Mouse (Mus musculus) cerebellum, adult 2 months (tissue): ENCODE data around the gene Eif2a. TPM values are rescaled to one million over a fixed set of nuclear protein-coding genes. Genes with fewer than 3 reads are reported as not detected.

ENCODE experiments used
- DNase-seq, 2 experiments: peaks; one replicate each; pipeline ENCODE4 v3.0.0; 2021
- H3K27ac ChIP-seq: fragments of 200-500 bp; 2 replicates; pipeline ENCODE4 v1.5.1; 2012; ENCODE audit warnings: low read length, control low read depth, inconsistent platforms; ENCODE audit not compliant: insufficient read depth
- H3K27me3 ChIP-seq: fragments of 200-500 bp; 2 replicates; pipeline ENCODE4 v1.6.1; 2012; ENCODE audit warnings: inconsistent platforms, mild to moderate bottlenecking, low read length, moderate library complexity; ENCODE audit not compliant: control insufficient read depth, insufficient read depth
- H3K4me1 ChIP-seq: fragments of 200-500 bp; 2 replicates; pipeline ENCODE4 v1.6.1; 2011; ENCODE audit warnings: low read length; ENCODE audit not compliant: control insufficient read depth, insufficient read depth
- H3K4me3 ChIP-seq: fragments of 200-500 bp; replicated peaks from 2 replicates; pipeline ENCODE3; 2011; ENCODE audit warnings: mild to moderate bottlenecking, low read depth, low read length, control low read depth; ENCODE audit not compliant: insufficient read depth
- CTCF ChIP-seq: fragments of 200-500 bp; IDR thresholded peaks from 2 replicates; pipeline ENCODE4 v1.5.1; 2011; ENCODE audit warnings: low read depth, mild to moderate bottlenecking, control low read depth, low read length, moderate library complexity, borderline replicate concordance; ENCODE audit not compliant: insufficient read depth
- POLR2A ChIP-seq: fragments of 200-500 bp; IDR thresholded peaks from 2 replicates; pipeline ENCODE4 v1.6.1; 2011; ENCODE audit warnings: low read length, control low read depth, borderline replicate concordance; ENCODE audit not compliant: insufficient read depth
- WGBS: fragments of 180-500 bp; shearing (Covaris S2); methylation state at CpG from one replicate; pipeline ENCODE4 v1.1.7; 2018; 5-methylcytosine and 5-hydroxymethylcytosine counted together
- polyA plus RNA-seq: library from polyadenylated mRNA; depleted of rRNA; stranded (reverse); fragments of >200 nt; gene quantifications from 2 replicates; pipeline ENCODE4 v1.2.3, GENCODE M21; 2012; rRNA removed

Gene Eif2a
- 36.9 and 37.0 TPM in 2 replicates for polyA plus RNA-seq

GRCm38 (mm10) chr3:58525652-58526407 is at the start of gene Eif2a, which contains the start of gene Serp1:
Gene Eif2a, plus strand, starts transcription at chr3:58525821.
Gene Serp1, minus strand, starts transcription at chr3:58525892.
- under 1% methylated on average over 57 of the region's 57 CpGs for WGBS
- Histone ChIP-seq H3K27ac (peak within 1 kb of the TSS; percentile 40), H3K4me3 (peak within 1 kb of the TSS; percentile 91), H3K4me1 (no peaks in the 10 kb centered on the region; the same call in 1 of the 2 replicates), H3K27me3 (no peaks in the 10 kb centered on the region)
- peak; percentile 99 for DNase-seq
- peak; percentile 54; the same call in 1 of the 2 replicates for TF ChIP-seq POLR2A
- TF ChIP-seq CTCF, result no peak

GRCm38 (mm10) chr3:58478755-58479455 is 46.7 kb upstream of the Eif2a start:
- TF ChIP-seq POLR2A (no peak), CTCF (no peak)
- H3K4me3 ChIP-seq, result no peak overlapping the region
- H3K4me1 ChIP-seq, result no peaks in the 10 kb centered on the region
- WGBS, result 92% methylated on average over 2 of the region's 2 CpGs
- H3K27me3 ChIP-seq, result no peaks in the 10 kb centered on the region
- DNase-seq, result no peak
- no peak overlapping the region for H3K27ac ChIP-seq

GRCm38 (mm10) chr3:58485883-58486282 is 39.7 kb upstream of the Eif2a start:
- no peaks in the 10 kb centered on the region for H3K27me3 ChIP-seq
- 67% methylated on average over 7 of the region's 7 CpGs for WGBS
- no peak overlapping the region for H3K4me3 ChIP-seq
- no peak for DNase-seq
- no peak overlapping the region for H3K27ac ChIP-seq
- TF ChIP-seq CTCF (peak; percentile 24; the same call in 1 of the 2 replicates), POLR2A (no peak)
- no peaks in the 10 kb centered on the region for H3K4me1 ChIP-seq

GRCm38 (mm10) chr3:58487121-58487520 is 38.5 kb upstream of the Eif2a start:
- Histone ChIP-seq H3K27ac (no peak overlapping the region), H3K4me1 (no peaks in the 10 kb centered on the region), H3K4me3 (no peak overlapping the region), H3K27me3 (no peaks in the 10 kb centered on the region)
- TF ChIP-seq POLR2A, result no peak
- no peak for TF ChIP-seq CTCF
- no peak for DNase-seq
- WGBS, result 73% methylated on average over 3 of the region's 3 CpGs

GRCm38 (mm10) chr3:58487999-58488775 is 37.4 kb upstream of the Eif2a start:
- Histone ChIP-seq H3K4me1 (no peaks in the 10 kb centered on the region), H3K4me3 (peak overlapping the region; percentile 39), H3K27ac (no peak overlapping the region), H3K27me3 (no peaks in the 10 kb centered on the region)
- peak in 1 of 2 experiments; percentile 3 for DNase-seq
- 11% methylated on average over 7 of the region's 8 CpGs for WGBS
- TF ChIP-seq POLR2A (no peak), CTCF (no peak)

GRCm38 (mm10) chr3:58490787-58491186 is 34.8 kb upstream of the Eif2a start:
- peak; percentile 32; the same call in 1 of the 2 replicates for TF ChIP-seq CTCF
- no peak for TF ChIP-seq POLR2A
- WGBS, result 55% methylated on average over 7 of the region's 7 CpGs

GRCm38 (mm10) chr3:58493621-58494020 is 32.0 kb upstream of the Eif2a start:
- Histone ChIP-seq H3K4me3 (no peak overlapping the region), H3K27ac (no peak overlapping the region), H3K4me1 (no peaks in the 10 kb centered on the region), H3K27me3 (no peaks in the 10 kb centered on the region)
- TF ChIP-seq CTCF (no peak), POLR2A (no peak)
- WGBS, result 62% methylated on average over 4 of the region's 4 CpGs
- no peak for DNase-seq

More at GRCm38 (mm10) chr3:58490787-58491186, 34.8 kb upstream of the Eif2a start:
- Histone ChIP-seq H3K27ac (no peak overlapping the region), H3K4me3 (no peak overlapping the region), H3K27me3 (no peaks in the 10 kb centered on the region), H3K4me1 (no peaks in the 10 kb centered on the region)
- peak; percentile 13 to 16 for DNase-seq
